Mouse (Mus musculus) CD8-positive naive resting alpha-beta T cell, adult 57 days (primary cell): ENCODE measurements around the gene Taf4. TPM values are rescaled to one million over a fixed set of nuclear protein-coding genes. Genes with fewer than 3 reads are reported as not detected.

ENCODE experiments used
- total RNA-seq: library from RNA; stranded (reverse); gene quantifications from one replicate; pipeline ENCODE4 v1.2.4, GENCODE M21; 2023

Gene Taf4
- 42.1 TPM for total RNA-seq

GRCm38 (mm10) chr2:179976628-179977343, at the start of gene Taf4:
Gene Taf4, minus strand, starts transcription at chr2:179976646.

DNA sequence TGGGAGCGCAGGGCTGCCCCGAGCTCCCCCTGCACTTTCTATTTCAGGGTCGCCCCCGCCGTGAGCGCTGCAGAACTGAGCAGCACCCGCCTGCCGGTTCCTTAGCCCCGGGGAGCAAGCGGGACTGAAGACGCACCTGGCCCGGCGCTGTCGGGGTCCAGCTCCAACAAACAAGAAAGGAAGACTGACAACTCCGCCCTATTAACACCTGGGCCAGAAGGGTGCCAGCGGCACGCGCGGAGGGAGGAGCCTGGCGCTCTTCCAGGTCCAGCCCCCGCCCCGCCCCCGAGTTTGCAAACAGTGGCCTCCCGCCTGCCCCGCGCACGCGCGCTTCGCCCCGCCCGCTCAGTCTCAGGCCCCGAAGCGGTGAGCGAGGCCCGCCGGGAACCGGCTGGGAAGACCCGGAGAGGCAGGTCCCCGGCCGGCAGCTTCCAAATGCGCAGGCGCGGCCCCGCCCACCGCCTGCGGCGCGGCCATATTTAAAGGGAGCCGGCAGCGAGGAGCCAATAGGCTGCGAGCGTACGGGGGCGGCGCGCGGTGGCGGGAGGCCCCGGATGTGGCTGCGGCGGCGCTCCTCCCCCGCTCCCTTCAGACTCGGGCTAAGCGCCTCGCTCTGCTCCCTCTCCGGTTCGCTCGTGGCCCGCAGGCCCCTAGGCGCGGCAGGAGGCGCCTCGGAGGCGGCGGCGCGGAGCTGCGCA, 48.1 kb upstream of the Taf4 start, which contains the start of gene Lsm14b:
Gene Lsm14b, plus strand, starts transcription at position 587 of the 698 bp plus-strand sequence.

Other genes starting within 250 kb of the Taf4 start
- 44.7 TPM for gene Lsm14b, start 48.3 kb upstream of the Taf4 start, total RNA-seq
- gene Psma7, start 65.8 kb upstream of the Taf4 start, total RNA-seq, result 141 TPM
- gene Ss18l1, start 65.9 kb upstream of the Taf4 start, total RNA-seq, result 5.2 TPM
- gene Mtg2, start 93.9 kb upstream of the Taf4 start, total RNA-seq, result 25.2 TPM
- not detected for gene Hrh3, start 127.8 kb upstream of the Taf4 start, total RNA-seq
- 32.3 TPM for gene Osbpl2, start 142.7 kb upstream of the Taf4 start, total RNA-seq
- gene Adrm1, start 194.8 kb upstream of the Taf4 start, total RNA-seq, result 98.2 TPM
- gene Lama5, start 249.2 kb upstream of the Taf4 start, total RNA-seq, result 0.03 TPM